Mouse (Mus musculus): ENCODE results near the gene Pam.
A peak's percentile ranks its signal among the peaks of the same experiment; 100 is the strongest.
"Not testable (repeated sequence)": the region's sequence is repeated elsewhere in the genome, so short reads cannot be mapped to it uniquely, and the experiment has no call there.

Pam gene

DNA sequence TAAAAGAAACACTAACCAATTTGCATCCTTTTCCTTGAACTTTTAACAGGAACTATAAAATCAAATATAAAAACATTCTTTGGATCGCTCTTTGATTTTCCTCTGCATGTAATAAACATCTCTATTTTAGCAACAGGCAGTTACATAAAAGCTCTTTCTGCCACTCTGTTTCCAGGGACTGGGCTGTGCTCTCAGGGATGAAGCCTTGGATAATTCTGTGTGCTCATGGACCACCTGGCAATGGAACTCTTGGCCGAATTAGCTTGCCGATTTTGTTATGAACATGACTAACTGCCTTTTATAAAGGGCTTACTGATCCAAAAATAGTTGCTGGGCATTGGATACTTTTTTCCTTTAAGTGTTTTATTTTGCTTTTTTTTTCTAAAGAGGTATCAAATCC is 134.8 kb downstream of the Pam start:
- no peak for DNase-seq

DNA sequence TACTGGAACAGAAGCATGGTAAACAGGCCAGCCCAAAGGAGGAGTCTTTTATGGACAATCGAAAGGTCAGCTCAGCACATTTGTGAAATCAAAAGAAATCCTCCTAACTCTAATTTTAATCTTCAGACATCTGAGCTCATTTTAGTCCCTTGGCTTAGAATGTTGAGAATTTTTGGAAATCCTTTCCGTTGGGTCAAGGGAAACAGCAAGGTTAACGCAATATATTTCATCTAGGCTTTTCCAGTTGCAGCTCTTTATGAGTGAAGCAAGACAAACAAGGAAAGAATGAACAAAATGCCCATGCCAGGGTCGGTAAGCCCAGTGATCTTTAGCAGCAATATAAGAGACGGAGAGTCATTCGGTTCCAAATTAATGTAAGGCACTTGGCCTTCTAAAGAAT is 135.3 kb downstream of the Pam start:
- no peak for DNase-seq

DNA sequence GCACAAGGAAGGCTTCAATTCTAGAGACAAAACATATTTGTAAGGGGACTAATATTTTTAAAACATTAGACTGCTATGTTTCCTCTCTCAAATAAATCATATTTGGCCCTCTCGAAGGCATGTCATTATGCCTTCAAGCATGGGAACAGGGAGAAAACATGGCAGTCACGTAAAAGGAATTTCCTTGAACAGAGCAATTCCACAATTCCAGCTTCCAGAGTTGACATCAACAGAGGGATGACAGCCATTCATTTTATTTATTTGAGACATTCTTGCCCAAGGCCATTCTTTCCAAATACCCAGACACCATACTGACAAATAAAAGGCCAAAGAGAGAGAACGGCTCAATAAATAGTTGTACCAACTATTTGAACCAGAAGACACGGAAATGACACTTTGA is 136.7 kb downstream of the Pam start:
- DNase-seq, result no peak

DNA sequence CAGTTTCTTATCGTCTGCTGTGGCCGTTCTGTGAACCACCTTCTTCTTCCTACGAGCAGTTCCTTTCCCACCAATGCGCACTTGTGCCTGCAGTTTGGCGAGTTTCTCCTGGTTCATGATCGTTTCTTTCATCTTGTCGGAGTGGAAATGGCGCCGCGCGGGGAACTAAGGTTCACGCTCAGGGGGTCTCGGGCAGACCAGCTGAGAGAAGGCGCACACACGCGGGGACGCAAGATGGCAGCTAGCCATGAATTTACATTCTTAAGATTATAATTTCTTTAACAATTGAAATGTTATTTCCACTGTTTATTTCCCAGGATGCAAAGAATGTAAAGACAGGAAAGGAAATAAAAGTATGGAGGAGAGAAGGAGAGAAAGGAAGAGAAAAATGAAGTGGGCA is 146.2 kb downstream of the Pam start:
- not testable (repeated sequence) for DNase-seq

DNA sequence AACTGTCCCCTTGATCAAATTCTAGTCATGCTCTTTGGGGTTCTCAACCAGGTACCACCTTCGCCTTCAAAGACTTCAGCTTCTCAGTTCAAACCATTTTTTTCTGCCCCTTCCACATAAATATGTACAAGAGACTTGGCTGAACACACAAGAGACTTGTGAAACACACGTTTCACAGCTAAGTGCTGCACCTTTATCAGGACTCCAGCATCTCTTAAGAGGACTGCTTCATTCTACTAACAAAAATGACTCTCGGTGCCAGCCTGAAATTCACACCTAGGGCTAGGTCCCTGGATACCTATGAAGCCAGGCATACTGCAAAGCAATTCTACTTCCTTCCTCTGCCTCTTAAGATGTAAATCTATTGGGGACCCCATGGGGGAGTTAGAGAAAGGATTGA is 148.3 kb downstream of the Pam start:
- no peak for DNase-seq

DNA sequence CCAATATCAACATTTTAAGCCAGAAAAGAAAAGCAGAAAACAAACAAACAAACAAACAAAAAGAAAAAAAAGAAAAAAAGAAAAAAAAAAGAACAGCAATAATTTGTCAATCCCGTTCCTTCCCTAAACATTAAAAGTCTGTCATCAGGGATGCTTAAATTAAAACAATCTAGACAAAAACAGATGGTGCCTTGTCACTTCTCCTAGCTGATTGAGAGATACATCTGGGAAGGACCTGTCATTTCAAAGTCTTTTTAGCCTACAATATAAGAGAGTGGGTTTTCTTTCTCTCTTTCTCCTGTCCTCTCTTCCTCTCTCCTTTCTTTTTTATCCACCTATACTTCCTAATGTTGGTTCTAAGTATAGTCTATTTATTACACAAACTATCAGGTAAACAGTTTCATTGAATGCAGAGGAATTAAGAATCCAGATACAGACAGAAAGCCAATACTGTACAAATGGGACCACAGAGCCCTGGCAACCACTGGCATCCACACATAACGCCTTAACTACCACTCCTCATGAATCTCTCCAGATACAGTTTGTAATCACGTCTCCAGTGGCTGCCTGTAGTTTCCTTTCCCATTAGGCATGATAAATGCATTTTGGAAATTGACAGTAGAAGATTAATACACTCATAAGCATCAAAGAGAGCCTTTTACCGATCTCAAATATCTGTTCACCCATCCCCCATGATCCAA is 151.4 kb downstream of the Pam start:
- no peak for DNase-seq

DNA sequence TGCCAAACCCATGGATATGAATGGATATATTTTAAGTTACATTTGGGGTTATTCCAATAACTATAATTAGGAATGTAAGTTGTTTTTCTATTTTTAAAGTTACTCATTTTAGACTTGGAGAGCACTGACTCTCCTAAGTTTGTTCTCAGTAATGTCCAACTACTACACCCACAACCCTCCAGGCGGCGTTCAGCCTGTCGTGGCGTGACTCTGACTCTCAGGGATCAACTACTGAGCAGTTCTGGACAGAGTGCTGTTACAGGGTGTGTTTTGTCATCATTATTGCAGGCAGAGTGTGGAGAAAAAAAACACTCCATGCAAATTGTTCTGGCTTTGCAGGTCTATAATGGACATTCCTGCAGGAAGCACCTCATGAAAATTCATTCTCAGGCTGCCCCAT is 152.0 kb downstream of the Pam start:
- peak; percentile 37 for DNase-seq

DNA sequence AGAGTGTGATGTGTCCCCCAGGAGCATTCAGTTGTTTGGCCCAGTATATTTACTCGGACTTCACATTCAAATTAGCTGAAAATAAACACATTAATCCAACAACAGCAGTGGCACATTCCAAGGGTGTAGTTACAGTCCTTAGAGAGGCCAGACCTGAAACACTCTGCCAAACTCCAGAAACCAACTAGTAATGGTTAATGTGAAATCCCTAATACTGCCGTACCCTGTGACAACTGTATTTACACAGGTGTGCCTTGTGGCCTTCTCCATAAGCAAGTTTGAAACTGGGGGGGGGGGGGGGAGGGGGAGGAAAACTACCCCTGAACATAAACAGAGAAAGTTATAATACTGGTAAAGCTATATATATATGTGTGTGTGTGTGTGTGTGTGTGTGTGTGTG is 152.5 kb downstream of the Pam start:
- DNase-seq, result no peak

DNA sequence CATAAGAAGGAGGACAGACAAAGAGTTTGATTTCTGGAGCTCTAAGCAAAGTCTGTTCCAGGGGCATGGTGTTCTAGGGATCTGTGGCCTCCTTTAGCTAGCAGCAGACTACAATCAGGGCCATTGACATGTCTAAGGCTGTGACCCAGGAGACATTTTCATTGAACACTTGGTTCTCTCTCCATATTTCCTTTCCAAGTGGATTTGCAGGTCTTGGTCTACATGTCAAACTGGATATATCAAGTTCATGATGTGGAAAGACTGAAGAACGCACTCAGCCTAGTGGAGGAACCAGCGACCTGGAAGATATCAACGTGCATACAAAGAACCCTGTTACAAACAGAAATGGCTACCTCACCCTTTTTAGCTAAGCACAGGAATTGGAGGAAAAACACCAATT is 156.9 kb downstream of the Pam start:
- no peak for DNase-seq

DNA sequence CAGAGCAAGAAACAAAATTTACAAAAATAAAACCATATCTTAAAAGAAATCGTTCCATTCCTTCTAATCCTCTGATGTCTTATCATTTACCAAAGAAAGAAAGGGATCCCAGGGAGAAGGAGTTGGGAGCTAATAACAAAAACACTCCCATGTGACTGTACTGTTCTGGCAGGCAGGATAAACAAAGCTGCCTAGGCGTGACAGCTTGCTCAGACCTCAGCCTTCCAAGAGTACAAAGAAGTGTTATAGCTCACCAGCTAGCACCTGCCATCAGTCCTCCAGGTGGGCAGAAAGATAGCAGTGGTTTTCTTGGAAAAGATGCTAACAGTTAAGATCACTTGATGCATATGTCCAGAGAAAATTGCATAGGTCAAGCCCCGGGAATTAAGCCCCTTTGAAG is 157.4 kb downstream of the Pam start:
- no peak for DNase-seq

DNA sequence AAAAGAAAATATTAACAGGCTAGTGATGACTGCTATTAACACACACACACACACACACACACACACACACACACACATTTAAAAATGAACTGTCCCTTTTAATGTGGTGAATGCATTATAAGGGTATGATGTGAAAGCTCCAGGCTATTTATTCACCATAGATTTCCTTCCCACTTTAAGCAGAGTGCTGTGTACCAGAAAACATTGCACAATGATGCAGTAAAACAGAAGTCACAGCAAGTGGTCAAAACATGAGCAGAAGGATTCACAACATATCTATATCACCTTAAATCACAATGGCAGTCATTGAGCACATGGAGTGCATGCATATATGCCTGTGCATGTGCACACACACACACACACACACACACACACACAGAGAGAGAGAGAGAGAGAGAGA is 160.5 kb downstream of the Pam start:
- DNase-seq, result no peak

DNA sequence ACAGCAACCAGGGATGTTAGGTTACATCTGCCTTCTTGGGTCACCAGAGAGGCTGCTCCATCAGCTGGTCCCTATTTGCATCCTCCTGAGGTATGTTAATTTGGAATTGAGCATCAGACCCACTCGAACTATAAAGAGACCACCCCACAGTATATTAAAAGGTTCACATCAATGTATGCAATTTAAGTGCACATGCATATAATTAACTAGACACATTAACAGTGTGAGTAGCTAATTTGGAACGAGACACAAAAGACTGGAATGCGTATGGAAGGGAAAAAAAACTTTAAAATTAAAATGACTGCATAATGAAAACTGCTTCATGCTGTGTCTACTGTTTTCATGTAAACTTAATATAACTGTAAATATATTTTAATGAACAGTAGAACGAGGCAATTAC is 164.2 kb downstream of the Pam start:
- DNase-seq, result no peak

DNA sequence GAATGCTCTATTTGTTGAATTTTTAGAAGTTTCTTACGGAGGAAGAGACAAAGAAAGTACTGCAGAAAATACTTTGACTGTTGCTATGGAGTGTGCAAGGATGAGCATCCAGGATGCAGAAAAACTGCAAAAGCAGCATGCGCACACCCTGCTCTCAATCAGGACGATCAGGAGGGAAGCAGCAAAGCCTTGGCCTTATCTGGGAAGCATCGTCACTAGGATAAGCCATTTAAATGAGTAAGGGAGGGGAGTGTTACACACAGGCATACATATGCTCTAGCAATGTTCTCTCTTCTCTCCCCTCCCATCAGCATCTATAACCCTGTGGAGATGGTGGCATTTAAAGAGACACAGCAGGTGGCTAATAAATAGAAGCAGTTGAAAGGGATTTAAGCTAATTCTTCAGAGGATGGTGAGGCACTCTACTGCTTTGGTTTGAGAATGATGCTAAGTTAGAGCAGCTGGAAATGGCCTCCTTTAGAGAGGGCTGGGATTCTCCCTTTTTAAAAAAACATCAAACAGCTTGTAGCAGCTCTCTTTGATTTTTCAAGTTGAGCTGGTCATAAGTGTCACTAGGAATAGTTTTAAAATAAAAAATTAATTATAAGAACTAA is 165.9 kb downstream of the Pam start:
- no peak for DNase-seq

DNA sequence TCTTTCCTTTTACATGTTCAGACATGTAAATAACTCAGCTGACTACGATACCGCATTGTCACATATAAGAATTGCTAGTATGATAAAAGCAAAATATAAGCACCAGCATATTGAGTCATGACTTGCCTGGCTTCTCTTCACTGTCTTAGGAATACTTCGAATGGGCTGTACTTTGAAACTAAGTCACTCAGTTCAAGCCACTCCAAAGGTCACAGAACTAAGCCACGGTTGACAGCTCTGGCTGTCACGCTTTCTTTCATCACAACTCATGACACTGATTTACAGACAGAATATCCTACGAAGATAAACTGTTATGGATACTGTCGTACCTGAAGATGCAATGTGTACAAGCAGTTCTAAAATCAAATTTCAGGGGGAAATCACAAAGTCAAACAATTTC is 168.7 kb downstream of the Pam start:
- DNase-seq, result peak; percentile 88

DNA sequence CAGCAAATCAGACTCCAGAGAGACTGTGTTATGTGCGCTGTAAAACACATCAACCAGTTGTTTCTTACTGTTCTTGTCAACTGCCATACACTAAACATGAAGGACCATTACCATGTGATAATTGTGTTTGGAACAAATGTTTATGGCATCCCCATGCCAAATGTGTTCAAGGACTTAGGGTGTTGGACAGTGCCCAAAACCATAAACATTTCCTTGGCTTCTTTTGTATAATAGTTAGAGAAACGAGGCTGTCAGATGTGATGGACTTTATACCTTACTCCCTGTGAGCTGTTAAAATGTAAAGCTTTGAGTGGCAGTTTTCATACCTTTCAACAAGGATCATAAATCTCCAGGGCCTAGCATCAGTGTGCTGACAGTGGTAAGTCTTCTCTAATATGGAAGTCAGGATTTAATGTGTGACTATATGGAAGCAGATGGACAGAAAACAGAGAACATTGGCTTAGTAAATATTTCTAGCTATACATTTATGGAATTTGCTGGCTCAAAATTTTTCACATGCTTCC is 169.4 kb downstream of the Pam start:
- no peak for DNase-seq

DNA sequence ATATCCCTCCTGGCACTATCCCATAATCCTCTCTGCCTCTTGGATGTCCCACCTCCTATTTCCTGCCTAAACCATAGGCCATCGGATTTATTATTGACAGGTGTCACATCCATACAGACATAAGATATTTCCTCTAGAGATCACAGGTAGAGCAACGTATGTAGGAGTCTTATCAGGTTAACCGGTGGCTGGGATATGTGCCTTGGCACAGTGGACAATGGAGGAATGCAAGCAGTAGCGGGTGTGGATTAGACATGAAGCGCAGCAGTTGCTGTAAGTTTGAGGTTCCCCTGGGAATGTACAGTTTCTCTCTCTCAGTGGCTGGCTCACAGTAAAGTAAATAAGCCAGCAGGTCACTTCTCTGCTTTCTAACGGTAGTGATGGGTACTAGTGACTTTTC is 173.1 kb downstream of the Pam start:
- DNase-seq, result no peak

DNA sequence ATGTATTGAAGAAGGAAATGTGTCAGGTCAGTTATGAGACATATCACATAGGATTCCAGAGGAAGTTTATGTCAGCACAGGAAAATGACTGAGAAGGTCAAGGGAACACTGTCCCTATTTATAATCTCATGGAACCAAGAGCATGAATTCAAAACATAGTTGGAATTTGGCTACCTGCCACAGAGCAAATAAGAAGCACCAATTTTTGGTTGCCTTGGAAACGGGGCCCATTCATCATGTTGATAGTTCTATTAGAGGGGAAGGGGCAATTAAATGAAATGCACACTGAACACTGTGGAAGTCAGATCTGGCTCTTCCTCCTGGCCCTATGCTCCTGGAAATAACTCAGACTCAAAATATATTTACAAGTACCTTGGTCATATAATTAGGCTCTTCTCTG is 173.6 kb downstream of the Pam start:
- DNase-seq, result no peak

DNA sequence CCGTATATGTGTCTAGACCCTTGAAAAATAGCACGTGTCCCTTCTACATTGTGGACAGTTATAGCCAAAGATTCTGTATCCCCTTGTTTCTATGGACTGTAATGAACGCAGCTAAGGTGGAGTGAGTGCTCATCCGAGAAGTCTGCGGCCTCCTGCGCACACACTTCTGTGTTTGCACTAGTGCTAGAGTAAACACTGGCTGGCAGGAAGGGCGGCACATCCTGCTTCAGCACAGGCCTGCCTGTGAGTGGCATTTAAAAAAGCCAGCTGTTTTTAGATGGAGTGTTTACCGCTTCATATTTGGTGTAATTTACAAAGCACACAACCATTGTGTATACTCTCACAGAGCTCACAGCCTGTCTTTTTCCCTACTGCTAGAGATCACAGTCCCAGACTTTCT is 177.0 kb downstream of the Pam start:
- DNase-seq, result peak; percentile 20

DNA sequence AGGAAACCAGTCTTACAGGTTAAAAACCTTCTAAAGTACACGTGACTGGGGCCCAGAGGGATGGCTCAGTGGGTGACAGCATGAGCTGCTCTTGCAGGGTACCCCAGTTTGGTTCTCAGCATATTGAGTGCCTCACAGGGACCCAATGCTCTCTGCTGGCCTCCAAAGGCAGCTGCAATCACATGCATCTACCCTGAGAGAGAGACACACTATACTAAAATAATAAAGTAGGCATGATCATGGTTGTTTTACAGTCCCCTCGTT is 178.5 kb downstream of the Pam start:
- DNase-seq, result no peak

DNA sequence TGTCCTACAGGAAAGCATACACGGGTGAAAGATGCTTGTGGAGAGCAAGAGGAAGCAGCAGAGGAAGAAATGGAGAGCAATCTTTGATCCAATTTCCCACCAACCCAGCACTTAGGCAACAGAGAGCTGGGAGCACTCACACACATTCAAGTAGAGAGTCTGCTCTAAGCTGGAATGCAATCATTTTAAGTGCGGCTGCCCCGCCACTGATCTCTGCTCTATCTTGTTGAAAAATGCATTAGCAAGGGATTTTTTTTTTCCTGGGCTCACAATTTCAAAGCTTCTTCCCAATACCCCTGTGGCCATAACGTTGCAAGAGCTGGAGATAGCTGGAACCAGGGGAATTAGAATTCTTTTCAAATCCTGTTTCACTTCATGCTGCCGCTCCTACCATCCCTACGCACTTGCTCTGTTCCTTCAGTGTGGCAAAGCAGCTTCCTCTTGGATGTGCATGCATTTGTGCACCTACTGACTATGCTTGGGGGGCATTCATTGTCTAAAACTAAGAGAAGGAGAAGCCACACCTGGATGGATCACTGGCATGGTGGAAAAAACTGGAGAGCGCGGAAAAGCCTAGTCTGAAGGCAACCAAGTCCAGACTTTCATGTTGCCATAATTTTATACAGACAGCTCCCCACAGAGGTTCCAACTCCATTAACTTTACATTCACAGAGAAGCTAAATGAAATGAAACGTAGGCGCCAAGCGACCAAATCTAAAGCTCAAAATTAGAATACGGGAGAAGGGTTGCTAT is 179.1 kb downstream of the Pam start:
- DNase-seq, result no peak

DNA sequence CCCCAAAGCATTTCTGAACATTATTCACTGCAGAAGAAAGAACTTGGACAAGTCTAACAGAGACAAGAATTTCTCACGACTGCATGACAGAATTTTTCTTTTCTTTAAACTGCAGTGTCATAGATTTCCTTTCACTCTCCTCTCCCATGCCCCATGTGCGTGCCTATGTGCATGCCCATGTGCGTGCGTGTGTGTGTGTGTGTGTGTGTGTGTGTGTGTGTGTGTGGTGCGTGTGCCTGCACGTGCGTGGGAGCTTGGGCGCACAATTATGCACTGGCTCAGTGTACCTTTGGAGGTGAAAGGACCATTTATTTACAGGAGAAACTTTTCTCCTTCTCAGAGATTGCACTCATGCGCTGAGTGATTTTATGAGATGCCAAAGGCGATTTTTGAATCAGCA is 179.7 kb downstream of the Pam start:
- no peak for DNase-seq

DNA sequence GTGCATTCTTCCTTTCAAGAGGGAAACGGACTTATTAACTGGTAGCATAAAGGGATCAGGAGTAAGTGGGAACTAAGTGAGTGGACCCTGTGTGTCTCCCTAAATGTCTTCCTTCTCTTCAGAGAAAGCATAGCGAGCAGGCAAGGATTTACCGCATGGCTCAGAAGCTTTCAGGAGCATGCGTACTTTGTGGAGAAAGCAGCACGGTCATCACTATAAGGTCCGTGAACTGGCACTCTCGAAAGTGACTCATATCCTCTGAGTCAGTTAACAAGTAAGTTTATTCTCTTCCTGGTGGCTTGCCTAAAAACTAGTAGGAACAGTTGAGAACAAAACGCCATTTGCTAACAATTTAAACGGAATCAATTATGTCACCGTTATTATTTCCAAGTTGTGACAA is 184.6 kb downstream of the Pam start:
- DNase-seq, result no peak

DNA sequence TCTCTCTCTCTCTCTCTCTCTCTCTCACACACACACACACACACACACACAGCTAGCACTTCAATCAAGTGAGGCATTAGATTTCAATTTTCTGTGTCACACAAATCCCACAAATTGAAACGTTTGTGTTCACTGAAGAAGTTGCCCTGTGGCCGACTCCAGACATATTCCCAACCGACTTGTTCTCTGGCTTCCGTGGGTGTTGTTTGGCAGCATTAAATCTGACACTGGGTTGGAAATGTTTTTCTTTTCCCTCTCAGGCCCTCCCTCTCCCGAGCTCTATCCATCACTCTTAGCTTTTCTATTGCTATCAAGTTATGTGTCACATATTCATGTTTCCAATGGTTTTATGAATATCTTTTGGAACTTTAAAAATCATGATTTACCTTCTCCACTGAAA is 185.9 kb downstream of the Pam start:
- no peak for DNase-seq

DNA sequence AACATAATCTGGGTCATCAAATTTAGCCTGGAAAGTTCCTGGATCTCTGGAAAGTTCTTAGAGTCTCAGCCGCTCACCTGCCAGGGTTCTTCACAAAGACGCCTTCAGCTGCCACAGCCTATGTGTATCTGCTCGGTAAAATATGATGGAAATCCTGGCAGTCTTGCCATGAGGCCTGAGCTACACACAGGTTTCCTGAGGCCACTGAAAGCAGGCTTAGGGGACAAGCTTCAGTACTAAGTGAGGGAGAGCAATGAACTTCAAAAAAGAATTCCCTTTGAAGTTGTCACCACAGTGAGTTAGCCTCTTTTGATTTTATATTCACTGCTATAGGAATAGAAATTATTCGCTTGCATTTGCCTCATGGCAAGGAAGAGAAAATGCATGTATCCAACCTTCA is 186.7 kb downstream of the Pam start:
- DNase-seq, result no peak
